Mouse (Mus musculus) retina, embryonic 14.5 days (tissue): Measurements from ENCODE around the gene Pif1.

Experiments
- DNase-seq: peaks from one replicate; pipeline ENCODE4 v3.0.0-alpha.2; 2015; ENCODE audit warnings: low spot score

Gene Pif1

GRCm38 (mm10) chr9:65639065-65639464, 52.1 kb downstream of the Pif1 start:
- DNase-seq = no peak

DNA sequence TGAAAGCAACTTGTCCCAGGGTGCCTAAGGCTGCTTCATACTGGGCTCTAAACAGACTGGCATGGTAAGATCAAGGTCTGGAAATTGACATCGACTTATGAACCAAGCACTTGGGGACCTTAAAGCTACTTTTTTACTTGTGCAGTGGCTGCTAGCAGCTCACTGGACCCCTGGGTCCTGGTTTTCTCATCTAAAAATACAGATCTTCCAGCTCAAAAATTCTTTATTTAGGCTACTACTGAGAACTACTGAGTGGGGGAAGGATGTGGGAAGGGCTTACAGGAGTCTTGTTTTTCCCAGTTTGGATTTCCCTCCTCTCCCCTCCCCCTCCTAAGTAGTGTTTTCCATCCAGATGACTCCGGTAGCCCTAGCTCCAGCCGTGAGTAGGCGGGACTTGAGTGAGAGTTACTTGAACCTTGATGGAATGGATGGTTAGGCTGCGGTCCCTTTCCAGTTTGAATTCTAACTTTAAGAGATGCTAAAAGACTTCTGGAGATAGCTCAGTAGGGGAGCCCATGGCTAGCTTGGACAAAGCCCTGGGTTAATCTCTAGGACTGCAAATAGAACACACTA, 54.0 kb downstream of the Pif1 start:
- DNase-seq = no peak

- no peak for DNase-seq
Measured at GRCm38 (mm10) chr9:65641446-65642052, 54.6 kb downstream of the Pif1 start.

GRCm38 (mm10) chr9:65642546-65642945, 55.6 kb downstream of the Pif1 start:
- no peak for DNase-seq

DNA sequence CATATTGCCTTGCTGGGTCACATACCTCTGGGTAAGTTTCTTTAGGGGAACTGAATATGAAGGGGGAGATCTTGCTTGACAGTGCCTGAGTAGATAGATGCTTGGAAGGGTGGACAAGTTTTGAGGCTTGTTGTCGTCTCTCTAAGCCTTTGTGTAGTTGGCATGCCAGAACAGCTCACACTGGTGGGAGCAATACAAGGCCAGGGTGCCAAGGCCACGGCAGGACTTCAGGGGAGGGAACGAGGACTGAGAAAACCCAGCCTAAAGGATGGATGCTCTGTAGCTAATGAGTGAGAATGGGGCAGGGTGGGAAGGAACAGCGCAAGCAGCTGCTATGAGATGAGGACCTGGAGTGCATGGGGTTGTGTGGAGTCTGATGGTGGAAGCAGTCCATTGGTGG, 58.0 kb downstream of the Pif1 start:
- DNase-seq = no peak
